Mouse (Mus musculus): ENCODE results near the gene Armc3.

The Armc3 gene

DNA sequence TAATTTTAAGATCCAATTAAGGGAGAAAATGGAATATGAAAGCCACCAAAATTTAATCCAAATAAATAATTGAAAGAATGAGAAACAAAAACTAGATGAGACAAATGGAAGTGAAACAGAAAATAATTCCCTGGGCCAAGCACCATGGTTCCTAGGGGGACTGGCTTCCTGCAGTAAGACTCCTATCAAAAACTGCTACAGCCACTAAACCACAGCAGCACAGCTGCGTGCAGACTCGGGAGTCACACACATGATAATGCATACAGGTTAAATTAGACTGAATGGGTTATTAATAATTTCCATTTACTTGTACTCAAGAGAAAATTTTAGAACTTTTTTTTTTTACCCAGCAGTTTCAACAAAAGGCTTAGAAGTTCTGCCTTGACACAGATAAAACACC is 154.1 kb downstream of the Armc3 start:
- DNase-seq, result no peak
